Mouse (Mus musculus) frontal cortex, adult (tissue): Measurements from ENCODE around the gene Rbpms2.
"Not testable (repeated sequence)": the region's sequence is repeated elsewhere in the genome, so short reads cannot be mapped to it uniquely, and the experiment has no call there.

Experiments
- ATAC-seq: cut with Nextera tagmentation; 2 replicates; pipeline ENCODE4 v1.9.2; 2017; ENCODE audit warnings: mild to moderate bottlenecking, moderate library complexity, mixed read lengths; ENCODE audit not compliant: low TSS enrichment

The Rbpms2 gene

DNA sequence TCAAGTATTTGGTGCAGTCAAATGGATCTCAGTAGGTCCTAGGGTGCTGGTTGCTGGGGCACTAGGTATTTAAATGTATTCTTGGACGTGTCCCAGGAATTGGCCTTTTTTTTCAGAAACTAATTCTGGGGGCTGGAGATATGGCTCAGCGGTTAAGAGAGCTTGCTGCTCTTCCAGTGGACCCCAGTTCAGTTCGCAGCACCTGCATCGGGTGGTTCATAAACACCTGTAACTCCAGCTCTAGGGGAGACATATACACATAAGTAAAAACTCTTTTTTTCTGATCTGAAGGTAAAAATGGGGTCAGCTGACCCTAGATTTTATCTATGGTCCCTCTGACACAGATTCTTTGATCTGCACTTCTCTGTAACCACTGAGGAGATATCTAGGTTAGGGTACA lies 8.3 kb upstream of the Rbpms2 start:
- no peak for ATAC-seq

DNA sequence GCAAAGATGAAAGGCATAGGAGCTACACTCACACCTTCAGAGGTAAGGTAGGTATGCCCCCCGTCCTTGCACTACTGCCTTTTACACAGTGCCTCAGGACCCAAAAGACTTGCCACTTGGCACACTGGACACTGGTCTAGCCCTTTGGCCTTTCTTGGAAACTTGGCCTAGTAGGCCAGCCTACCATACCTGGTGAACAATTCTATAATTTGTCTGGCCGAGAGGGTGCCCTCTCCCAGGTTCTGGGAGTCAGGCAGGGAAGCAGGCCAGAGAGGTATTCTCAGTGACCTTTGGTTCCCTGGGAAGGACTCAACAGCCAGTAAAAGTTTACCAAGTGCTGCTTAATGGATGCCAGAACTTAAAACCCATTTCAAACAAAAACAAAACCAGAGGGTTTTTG lies 7.8 kb upstream of the Rbpms2 start:
- ATAC-seq = no peak

DNA sequence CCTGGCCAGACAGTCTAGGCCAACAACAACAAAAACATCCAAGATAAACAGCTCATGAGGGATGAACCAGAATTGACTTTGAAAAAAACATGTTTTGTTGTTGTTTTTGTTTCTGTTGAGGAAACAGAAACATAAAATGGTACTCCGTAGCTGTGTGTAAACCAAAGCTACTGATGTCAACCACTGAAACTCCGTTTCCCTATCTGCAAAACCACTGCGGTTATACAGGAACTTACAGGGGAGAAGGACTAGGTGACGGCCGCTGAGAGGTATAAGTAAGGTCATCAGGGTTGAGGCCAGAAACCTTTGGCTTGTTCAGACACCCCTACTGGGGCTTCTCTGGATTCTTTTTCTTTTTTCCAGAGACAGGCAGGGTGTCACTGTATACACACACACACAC lies 6.6 kb upstream of the Rbpms2 start:
- ATAC-seq = no peak

DNA sequence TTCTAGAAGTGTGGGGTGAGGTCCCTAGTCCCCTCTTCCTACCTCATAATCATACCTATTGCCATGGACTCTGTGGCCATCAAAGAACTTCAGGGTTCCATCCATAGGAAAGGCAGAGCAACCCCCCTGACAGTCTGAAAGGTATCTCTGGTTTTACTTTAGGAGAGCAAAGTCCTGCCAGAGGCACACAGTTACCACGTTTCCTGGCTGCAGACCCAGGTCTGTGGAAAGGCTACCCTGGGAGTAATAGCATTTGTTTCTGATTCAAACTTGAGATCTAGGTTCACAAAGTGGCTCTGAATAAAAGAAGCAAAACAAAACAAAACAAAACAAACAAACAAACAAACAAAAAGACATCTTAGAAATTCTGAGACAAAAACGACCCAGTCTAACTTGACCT lies 5.2 kb upstream of the Rbpms2 start:
- ATAC-seq = no peak

DNA sequence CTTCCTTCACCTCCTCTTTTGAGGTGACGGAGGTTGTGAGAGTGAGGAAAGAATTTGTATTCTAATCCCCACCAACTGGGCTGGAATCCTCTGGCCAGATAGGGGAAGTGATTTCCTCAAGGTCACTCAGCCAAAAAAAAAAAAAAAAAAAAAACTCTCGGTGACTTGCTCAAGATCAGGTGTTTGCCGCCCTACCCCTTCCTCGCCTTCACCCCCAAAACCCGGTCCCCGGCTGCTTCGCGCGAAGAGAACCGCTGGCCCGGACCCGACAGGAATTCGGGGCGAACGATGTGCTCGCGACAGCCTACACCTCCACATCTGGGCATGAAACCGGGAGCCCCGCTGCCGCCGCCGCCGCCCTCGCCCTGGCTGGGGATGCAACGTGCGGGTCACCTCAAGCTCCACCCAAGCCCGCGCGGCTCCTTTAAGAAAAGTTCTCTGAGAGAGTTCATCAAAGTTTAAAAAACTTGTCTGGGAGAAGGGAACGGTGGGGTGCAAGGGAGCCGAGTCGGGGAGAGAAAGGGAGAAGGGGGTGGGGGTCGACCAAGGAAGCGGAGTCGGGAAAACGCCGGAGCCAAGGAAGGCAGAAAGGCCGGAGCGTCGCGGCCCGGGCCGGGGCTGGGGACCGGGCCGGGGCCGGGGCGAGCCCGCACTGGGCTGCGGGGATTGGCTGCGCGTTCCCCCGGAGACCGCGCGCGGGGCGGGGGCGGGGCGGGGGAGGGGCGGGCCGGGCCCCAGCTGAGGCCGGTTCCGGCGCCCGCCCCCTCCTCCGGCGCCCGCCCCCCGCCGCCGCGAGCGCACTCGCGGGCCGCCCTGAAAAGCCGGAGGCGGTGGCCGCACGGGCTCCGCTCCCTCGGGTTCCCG lies 551 bp downstream of the Rbpms2 start:
- no peak for ATAC-seq

DNA sequence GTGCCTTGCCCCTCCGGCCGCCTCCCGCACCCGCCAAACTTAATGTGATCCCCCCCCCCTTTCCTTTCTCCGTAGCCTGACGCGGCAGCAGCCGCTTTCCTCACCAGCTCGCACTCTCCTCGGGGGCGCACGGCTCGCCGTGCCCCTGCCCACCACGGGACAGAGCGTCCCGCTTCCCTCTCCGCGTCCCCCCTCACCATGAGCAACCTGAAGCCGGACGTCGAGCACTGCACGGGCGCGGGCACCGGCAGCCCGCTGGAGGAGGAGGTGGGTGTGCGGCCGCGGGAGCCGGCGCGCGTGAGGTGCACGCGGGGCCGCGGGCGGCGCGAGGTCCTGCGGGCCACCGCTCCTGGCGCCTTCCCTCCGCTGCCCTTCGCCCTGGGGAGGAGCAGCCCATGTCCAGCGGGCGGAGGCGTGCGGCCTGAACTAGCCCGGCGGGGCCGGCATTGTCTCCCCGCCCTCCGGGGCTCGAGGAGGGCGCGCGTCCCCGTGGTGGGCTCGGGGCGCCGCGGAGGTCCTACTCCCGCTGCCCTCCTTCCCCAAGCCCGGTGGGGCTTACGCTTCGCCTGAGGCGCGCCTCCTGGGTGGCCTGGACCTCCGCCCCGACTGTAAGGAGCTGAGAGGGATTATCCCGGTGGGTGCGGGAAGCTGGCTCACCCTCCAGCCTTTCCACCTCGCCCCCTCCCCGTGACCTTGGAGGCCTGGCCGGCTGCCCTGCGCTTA lies 1.3 kb downstream of the Rbpms2 start:
- ATAC-seq = no peak

DNA sequence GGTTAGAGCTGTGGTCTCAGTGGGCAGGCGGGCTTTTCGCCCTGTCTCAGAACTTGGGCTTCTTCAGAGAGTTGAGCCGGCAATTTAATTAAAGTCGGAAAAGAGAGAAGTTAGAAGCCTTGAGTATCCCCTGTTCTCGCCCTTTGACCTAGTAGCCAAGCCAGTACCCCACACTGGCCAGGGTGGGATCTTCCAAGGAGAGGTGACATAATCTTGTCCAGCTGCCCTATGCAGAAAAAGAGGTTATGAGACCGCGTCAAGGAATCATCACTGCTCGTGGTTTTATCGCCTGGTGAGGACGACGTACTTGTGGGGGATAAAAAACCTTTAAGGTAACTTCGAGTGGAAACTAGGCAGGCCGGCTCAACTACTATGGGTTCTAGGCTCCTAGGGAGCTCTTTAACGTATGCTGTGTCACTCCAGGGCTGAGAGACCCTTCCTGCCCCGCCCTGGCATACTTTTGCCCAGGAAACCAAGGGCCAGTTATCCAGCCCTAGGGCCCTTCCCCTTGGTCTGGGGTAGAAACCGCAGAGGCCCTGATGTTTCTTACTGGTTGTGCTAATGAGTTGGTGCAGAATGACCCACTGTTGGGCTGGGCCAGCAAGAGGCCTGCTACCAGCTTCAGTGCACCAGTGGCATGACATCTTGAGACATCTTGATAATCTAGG lies 2.0 kb downstream of the Rbpms2 start:
- no peak for ATAC-seq

DNA sequence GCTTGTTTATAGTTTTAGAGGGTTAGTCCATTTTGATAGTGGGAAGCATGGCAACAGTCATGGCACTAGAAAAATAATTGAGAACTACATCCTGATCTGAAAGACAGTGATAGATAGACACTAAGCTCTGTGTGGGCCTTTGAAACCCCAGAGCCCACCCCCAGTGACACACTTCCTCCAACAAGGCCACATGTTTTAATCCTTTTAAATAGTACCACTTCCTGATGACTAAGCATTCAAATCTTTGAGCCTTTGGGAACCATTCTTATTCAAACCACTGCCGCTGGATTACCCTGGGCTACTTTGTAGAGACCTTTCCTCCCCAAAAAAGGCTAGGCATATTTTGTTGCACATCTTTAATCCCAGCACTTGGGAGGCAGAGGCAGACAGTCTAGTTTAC lies 6.3 kb downstream of the Rbpms2 start:
- no peak for ATAC-seq

DNA sequence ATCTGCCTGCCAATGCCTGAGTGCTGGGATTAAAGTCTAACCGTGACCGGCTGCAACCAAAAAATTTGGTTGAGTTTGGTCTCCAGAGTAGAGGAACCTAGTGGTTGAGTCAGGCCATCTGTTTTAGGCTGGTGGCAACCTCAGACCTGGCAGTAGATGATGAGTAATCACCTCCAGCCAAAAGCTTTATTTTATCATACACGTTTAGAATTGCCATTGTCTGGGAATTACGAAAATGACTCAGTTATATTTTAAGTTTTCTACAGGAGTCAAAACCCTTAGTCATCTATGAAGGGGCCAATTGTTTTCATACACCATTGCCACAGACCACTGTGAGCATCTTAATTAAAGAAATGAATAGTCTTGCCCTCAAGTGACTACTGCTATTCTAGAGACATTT lies 7.5 kb downstream of the Rbpms2 start:
- ATAC-seq = no peak

DNA sequence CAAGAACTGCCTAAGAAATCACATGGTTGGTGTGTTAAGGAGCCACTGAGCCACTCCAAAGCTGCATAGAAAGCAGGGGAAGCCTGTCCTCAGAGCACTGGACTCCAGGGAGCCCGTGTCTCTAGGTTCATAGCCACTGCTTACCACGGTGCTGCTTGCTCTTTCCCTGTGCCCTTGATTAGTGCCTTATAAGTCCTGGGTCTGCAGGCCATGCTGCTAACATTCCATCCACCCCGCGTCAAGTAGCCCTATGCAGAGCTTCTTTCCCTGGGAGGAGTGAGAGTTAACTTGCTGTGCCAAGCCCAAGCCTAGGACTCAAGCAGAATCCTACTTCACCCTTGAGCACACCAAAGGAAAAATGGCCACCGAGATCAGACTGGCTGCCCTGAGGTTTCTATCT lies 9.6 kb downstream of the Rbpms2 start:
- ATAC-seq = no peak

DNA sequence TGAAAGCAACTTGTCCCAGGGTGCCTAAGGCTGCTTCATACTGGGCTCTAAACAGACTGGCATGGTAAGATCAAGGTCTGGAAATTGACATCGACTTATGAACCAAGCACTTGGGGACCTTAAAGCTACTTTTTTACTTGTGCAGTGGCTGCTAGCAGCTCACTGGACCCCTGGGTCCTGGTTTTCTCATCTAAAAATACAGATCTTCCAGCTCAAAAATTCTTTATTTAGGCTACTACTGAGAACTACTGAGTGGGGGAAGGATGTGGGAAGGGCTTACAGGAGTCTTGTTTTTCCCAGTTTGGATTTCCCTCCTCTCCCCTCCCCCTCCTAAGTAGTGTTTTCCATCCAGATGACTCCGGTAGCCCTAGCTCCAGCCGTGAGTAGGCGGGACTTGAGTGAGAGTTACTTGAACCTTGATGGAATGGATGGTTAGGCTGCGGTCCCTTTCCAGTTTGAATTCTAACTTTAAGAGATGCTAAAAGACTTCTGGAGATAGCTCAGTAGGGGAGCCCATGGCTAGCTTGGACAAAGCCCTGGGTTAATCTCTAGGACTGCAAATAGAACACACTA lies 11.5 kb downstream of the Rbpms2 start:
- ATAC-seq = no peak

DNA sequence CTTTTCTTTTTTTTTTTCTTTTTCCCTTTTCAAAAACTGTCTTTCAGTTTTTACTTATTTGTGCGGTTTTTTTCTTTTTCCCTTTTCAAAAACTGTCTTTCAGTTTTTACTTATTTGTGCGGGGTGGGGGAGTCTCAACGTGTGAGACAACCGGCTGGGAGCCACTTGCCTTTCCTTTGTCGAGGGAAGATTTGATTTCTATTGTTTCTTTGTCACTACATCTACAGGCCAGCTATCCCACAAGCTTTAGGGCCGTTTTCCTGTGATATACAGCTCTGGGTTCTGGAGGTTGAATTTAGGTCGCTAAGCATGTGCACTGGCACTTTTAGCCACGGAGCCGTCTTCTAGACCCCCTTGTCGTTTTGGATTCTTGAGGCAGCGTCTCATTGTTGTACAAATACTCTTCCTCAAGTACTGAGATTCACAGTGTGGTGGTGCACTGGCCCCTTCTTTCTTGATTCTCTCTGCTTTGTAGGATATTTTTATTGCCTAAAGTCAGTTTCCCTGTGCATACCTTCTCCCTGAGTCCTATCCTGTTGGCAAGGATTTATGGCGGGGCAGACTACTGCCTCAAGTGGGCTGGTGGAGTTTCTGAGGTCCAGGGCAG lies 12.1 kb downstream of the Rbpms2 start:
- ATAC-seq = no peak

DNA sequence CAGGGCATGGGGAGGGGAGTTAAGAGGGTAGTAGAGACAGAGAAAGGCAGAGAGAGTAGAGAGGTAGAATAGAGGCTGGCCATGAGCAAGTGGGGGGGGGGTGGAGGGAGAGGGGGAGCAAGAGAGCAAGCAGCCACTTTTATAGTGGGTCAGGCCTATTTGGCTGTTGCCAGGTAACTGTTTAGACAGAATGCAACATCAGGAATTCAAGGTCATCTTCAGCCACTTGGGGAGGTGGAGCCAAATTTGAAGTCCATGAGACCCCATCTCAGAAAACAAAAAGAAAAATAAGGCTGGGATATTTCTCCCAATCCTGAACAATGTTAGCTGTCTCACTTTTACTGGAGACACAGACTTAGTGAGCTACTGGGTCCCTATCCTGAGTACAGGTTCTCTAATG lies 13.1 kb downstream of the Rbpms2 start:
- no peak for ATAC-seq

DNA sequence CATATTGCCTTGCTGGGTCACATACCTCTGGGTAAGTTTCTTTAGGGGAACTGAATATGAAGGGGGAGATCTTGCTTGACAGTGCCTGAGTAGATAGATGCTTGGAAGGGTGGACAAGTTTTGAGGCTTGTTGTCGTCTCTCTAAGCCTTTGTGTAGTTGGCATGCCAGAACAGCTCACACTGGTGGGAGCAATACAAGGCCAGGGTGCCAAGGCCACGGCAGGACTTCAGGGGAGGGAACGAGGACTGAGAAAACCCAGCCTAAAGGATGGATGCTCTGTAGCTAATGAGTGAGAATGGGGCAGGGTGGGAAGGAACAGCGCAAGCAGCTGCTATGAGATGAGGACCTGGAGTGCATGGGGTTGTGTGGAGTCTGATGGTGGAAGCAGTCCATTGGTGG lies 15.5 kb downstream of the Rbpms2 start:
- ATAC-seq = no peak

DNA sequence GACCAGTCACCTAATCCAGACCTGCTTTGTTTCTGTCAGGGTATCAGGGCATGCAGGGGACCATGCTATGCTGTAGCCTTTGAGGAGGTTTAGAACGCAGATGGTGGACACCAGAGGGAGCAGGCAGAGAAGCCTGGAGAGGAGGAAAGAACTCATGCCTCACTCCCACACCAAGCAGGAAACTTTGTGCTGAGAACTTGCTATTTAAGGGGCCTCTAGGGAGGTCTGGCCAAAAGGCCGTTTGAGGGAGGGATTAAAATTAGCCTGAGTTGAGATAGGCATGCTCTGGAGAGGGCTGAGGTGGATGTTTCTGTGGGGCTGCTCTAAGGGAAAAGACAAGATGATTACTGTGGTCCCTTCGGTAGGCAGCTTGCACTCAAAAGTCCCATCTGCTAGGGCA lies 16.5 kb downstream of the Rbpms2 start:
- no peak for ATAC-seq

DNA sequence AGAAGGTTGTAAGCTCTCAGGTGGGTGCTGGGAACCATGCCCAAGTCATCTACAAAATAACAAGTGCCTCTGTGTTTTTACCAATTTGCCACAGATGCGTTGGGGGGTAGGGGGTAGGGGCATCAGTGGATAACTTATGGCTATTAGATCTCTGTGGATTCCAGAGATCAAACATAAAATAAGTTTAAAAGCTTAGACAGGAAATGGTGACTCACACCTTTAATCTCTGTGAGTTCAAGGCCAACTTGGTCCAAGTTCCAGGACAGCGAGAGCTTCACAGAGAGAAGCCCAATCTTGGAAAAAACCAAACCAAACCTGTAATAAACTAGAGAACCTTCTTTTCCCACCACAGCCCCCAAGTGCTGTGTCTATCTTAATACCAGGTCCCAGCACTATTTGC lies 17.3 kb downstream of the Rbpms2 start:
- ATAC-seq = no peak

DNA sequence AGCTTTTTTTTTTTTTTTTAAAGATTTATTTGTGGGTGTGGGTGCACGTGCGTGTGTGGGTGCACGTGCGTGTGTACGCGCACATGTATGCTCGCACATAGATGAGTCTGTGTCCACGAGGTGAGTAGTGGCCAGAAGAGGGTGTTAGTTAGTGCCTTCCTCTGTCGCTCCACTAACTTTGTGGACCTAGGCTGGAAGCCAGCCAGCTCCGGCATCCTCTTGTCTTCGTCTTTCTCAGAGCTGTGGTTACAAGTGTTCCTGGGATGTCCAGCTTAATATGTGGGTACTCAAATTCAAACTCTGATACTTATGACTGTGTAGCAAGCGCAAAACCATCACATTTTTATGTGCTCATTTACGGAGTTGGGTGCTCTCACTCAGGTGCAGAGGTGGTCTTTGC lies 19.3 kb downstream of the Rbpms2 start:
- ATAC-seq = no peak

DNA sequence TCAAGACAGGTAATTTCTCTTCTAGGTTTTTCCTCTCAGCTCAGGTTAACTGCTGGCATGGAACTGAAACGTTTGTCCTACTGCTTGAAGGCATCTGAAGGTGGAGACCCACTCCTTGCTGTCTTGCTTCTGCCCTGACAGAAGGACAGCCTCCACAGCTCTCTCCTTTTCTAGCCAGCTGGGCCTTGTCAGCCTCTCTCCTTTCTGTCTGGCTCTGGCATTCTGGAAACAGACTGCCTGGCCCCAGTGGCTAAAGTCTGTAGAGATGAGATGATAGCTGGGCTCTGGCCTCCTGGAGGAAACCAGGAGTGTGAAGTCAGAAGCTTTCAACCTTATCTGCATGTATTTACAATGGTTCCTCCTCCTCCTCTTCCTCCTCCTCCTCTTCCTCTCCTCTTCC lies 20.5 kb downstream of the Rbpms2 start:
- no peak for ATAC-seq

DNA sequence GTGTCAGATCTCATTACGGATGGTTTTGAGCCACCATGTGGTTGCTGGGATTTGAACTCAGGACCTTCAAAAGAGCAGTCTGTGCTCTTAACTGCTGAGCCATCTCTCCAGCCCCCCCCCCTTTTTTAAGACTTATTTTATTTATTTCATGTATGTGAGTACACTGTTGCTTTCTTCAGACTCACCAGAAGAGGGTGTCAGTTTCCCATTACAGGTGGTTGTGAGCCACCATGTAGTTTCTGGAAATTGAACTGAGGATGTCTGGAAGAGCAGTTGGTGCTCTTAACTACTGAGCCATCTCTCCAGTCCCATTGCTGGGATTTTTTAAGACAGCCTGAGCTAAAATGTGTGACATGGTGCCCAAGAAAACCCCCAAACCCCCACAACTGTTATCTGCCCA lies 22.5 kb downstream of the Rbpms2 start:
- not testable (repeated sequence) for ATAC-seq

DNA sequence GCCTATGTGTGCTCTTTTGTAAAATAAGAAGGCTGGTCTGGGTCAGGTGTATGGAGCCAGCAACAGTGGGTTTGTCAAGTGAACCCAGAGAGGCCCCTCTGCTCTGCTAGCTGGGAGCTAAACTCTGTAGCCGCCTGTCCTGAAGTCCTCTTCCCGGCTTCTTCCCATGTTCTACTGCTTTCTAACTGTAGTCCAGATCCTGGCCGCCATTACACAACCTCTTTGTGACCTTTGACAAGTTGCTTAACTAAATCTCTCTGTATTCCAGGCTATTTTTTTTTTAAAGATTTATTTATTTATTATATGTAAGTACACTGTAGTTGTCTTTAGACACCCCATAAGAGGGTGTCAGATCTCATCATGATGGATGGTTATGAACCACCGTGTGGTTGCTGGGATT lies 24.3 kb downstream of the Rbpms2 start:
- ATAC-seq = no peak

DNA sequence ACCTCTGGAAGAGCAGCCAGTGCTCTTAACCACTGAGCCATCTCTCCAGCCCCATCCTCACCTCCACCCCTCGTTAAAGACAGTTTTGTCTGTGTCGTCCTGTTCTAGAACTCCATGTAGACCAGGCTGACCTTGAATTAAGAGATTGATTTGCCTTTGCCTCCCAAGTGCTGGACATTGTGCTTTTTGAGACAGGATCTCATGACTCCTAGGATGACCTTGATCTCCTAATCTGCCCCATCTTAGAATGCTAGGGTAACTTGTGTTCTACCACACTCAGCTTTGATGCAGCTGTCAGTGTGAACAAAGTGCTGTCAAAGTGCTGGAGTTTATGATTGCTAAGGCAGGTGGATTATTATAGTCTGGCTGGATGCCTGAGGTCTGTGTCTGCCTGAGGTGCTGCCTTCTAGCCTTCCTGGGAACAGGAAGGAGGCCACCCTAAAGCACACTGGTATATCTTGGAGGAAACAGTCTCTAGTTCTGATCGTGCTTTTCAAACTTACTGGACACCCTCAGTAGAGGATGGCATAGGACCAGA lies 25.3 kb downstream of the Rbpms2 start:
- no peak for ATAC-seq

DNA sequence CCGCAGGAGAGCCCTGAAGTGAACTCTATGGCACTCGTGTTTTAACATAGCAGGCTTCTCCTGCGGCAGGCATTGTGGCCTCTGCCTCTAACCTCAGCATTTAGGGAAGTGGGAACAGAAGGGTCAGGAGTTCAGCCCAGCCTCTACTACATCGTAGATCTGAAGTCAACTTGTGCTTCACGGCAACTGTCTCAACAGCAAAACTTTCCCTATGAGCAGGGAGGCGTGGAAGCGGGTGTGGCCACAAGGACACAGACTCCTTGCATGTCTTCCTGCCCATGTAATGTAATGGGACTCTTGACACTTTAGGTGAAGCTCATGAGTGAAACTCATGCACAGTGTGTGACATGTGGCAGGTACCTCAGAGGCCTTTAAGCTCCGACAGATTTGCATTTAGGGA lies 26.1 kb downstream of the Rbpms2 start:
- no peak for ATAC-seq
